In the genomic region with DNA sequence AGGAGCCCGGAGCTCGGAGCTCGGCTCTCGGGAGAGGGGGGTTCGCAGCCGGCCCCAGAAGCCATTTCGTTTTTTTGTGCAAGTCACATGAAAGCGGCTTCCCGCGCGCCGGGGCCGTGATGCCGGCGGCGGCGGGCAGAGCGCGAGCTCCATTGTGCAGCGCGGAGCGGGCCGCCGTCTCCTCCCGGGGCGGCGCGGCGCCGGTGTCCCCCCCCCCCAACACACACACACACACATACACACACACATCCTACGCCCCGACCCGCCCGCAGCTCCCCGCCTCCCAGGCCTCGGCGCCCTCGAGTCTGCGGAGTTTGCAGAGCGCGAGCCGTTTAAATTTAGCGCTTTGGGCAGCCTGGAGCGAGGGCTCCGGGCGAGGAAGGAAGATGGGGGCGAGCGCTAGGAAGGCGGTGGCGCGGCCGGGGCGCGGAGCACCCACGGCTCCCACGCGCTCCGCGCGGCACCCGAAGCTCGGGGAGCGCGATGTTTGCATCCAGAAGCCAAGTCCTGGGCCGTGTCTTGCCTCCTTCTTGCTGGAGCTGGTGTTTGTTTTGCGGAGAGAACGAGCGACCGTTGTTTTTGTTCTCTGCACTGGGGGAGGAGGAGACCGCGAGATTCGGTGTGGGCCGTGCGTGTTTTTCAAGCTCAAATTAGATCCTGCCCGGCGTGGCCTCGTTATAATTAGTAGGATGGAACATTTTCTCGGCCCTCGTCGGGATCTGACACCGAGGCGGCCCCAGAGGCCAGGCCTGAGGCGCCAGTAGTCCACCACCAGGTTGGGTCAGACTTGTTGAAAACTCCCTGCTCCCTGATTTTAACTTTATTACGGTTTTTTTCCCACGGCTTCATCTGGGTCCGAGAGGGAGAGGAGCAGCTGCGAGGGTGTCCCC, we compare ENCODE assay signal across 7 mouse cellular contexts. TPM values are rescaled to one million over a fixed set of nuclear protein-coding genes. Genes with fewer than 3 reads are reported as not detected.
DNase-seq lines count a peak whose midpoint lies in the region; ATAC-seq and TF ChIP-seq lines count a peak whose summit lies in the region.

No protein-coding gene starts in this region.

- no peak for TF ChIP-seq CTCF in Patski (IDR thresholded peaks at IDR 0.05)
- TF ChIP-seq CTCF in gastrocnemius, adult 2 months (IDR thresholded peaks at IDR 0.05), result no peak

- WGBS in midbrain, embryonic 10.5 days, result under 1% methylated on average over 83 of the region's 87 CpGs

- POLR2A ChIA-PET in Patski (lab: Charles Lee), result interaction anchor here (0.7 to 2.8 kb wide), 10 partner anchors 8 to 147 kb away, joined by 3 to 14 read pairs (median 4); no protein-coding TSS in a partner anchor

- DNase-seq in Patski (ENCODE audit: low read depth, low spot score), result no peak
- DNase-seq in cerebellum, postnatal 10 days, result peak; percentile 73 to 78
- DNase-seq in gastrocnemius, adult 2 months, result peak; percentile 77
- peak; percentile 72 for DNase-seq in induced T-regulatory cell, adult 2 months (ENCODE audit: low read depth)
- peak; percentile 57 for DNase-seq in left cerebral cortex, postnatal 4 days
- peak; percentile 77 for DNase-seq in midbrain, embryonic 10.5 days (ENCODE audit: low spot score)
- DNase-seq in spleen, adult 12 weeks (ENCODE audit: low spot score), result peak; percentile 25

- peaks cover 29% of the 10 kb centered on the region for H3K36me3 ChIP-seq in midbrain, embryonic 10.5 days

- intact Hi-C loops in gastrocnemius, adult 2 months (cut with DNase I), result loop anchor here (5.0 kb wide), 1 partner anchor 43 kb away; no protein-coding TSS in a partner anchor
- intact Hi-C loops in left cerebral cortex, postnatal 4 days (cut with DNase I), result loop anchor here (10.0 kb wide), 2 partner anchors 60 to 90 kb away; a partner anchor contains a TSS

- H3K4me1 ChIP-seq in midbrain, embryonic 10.5 days, result peaks cover 43% of the 10 kb centered on the region

- in situ Hi-C loops in Patski (cut with MboI; ENCODE audit: low pct_unique_long_range_greater_than_20kb), result no loop called here

- peak; percentile 16 for ATAC-seq in Patski

- H3K27me3 ChIP-seq in Patski, result no peaks in the 10 kb centered on the region
- H3K27me3 ChIP-seq in midbrain, embryonic 10.5 days (ENCODE audit: low read depth, poor library complexity, severe bottlenecking), result no peaks in the 10 kb centered on the region

- CTCF ChIA-PET in Patski (lab: Charles Lee), result interaction anchor here (0.9 to 1.7 kb wide), 2 partner anchors 19 to 32 kb away, joined by 3 to 4 read pairs; no protein-coding TSS in a partner anchor

- H3K9me3 ChIP-seq in midbrain, embryonic 10.5 days (replicated peaks), result no peaks in the 10 kb centered on the region

- peak overlapping the region; percentile 93 for H3K27ac ChIP-seq in gastrocnemius, adult 2 months
- H3K27ac ChIP-seq in midbrain, embryonic 10.5 days (replicated peaks), result peak overlapping the region; percentile 98

- peak overlapping the region; percentile 95 for H3K4me3 ChIP-seq in gastrocnemius, adult 2 months
- peak overlapping the region; percentile 84 for H3K4me3 ChIP-seq in midbrain, embryonic 10.5 days

RNA-seq across cellular contexts. Expression of a gene that starts 1.6 kb away (rescaled TPM):
- polyA plus RNA-seq in Patski (2021), result 19.3 TPM
- 10 to 100 TPM in 1 of 2 experiments, 1 to 10 TPM in 1; 4.9 to 10.7 TPM for total RNA-seq in gastrocnemius, adult 2 months (2021)
- 10 to 100 TPM; 95.1 to 98.4 TPM for total RNA-seq in left cerebral cortex, postnatal 4 days (2021)
- polyA plus RNA-seq in midbrain, embryonic 10.5 days (2016; fragmentation: Nextera tagmentation; extraction: Ambion mirVana), result 35.3 and 44.6 TPM in 2 replicates

RNA-seq across cellular contexts. Expression of a gene that starts 49.4 kb away (rescaled TPM):
- 20.1 TPM for polyA plus RNA-seq in Patski (2021)
- 10 to 100 TPM; 55.7 to 66.0 TPM for total RNA-seq in gastrocnemius, adult 2 months (2021)
- total RNA-seq in left cerebral cortex, postnatal 4 days (2021), result 10 to 100 TPM; 29.9 to 30.0 TPM
- 16.0 and 16.7 TPM in 2 replicates for polyA plus RNA-seq in midbrain, embryonic 10.5 days (2016; fragmentation: Nextera tagmentation; extraction: Ambion mirVana)

Comparison
In these comparisons a context has a peak if more than half of its experiments do, and no peak if none do; other contexts are left out.
1. RNA of a gene that starts 1.6 kb away (total RNA-seq): 95.1 to 98.4 TPM in left cerebral cortex, postnatal 4 days; 4.9 to 10.7 TPM in gastrocnemius, adult 2 months; every median in the first group is over 4 times any median in the second.